Mouse (Mus musculus): ENCODE results near the gene Top1.

- TF ChIP-seq POLR2A (IDR thresholded peaks at IDR 0.05; ENCODE audit: borderline replicate concordance, extremely low read depth, insufficient read depth, insufficient read length, poor library complexity, severe bottlenecking) (no peak), CTCF (IDR thresholded peaks at IDR 0.05; ENCODE audit: borderline replicate concordance, extremely low read depth, insufficient read depth, insufficient read length) (no peak)
These were observed 88.6 kb downstream of the Top1 start for GRCm38 (mm10) chr2:160734331-160734730.

All from brain, embryonic 14.5 days (tissue).